Mouse (Mus musculus): Measurements from ENCODE around the gene Mus81. TPM values are rescaled to one million over a fixed set of nuclear protein-coding genes. Genes with fewer than 3 reads are reported as not detected.

Gene Mus81
- polyA plus RNA-seq, 1 experiment from 2014 or later: 50.5 TPM

DNA sequence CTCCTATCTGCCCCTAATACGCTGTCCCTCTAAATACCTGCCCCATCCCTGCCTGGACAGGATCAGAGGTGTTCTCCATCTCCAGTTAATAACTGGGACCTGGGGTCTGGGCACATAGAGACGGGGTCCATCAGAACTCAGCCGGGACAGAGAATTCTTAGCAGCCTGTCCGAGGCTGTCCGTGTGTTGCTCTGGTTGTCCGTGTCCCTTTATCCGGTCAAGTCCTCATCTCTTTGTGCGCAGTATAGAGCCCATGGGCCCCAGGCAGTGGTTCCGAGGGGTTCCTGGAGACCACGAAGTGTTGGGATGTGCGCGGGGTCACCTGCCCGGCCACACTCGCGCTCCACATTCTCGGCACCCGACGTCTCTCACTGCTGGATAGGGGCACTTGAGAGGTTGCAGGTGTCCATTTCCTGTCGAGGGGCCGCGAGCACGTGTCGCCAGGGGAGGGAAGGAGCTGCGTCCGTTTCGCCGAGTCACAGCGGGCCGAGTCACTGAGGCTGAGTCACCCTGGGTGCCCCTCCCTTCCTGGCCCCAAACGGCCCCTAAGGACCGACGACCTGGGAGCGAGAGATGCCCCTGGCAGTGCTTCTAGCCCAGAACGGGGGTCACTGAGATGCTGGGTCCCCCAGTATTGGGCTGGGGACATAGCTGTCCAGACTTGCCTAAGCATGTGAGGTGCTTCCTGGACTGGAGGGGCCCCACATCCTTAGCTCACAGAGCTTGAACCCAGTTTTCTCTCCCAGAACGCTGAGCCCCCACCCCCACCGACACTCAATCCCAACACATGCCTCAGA lies 39.6 kb downstream of the Mus81 start:
- peak; percentile 18; the same call in 1 of the 2 replicates for ATAC-seq (ENCODE audit: low FRiP score, low TSS enrichment)
- peak overlapping the region; percentile 63 for H3K4me3 ChIP-seq (ENCODE audit: low read length)
- H3K27ac ChIP-seq (ENCODE audit: low read length): no peak overlapping the region
- H3K36me3 ChIP-seq (ENCODE audit: insufficient read depth, low read length): no peaks in the 10 kb centered on the region
- H3K9me3 ChIP-seq (ENCODE audit: low read length): no peaks in the 10 kb centered on the region; the same call in 1 of the 2 replicates
- WGBS: 6% methylated on average over 36 of the region's 36 CpGs
- peaks cover 35% of the 10 kb centered on the region for H3K27me3 ChIP-seq (ENCODE audit: insufficient read depth, low read length)
- H3K4me2 ChIP-seq (replicated peaks; ENCODE audit: low read depth, low read length): peak overlapping the region; percentile 99
- H3K4me1 ChIP-seq (ENCODE audit: insufficient read depth, low read length): peaks cover 24% of the 10 kb centered on the region
- peak overlapping the region; percentile 58; the same call in 1 of the 2 replicates for H3K9ac ChIP-seq (replicated peaks; ENCODE audit: low read length)

DNA sequence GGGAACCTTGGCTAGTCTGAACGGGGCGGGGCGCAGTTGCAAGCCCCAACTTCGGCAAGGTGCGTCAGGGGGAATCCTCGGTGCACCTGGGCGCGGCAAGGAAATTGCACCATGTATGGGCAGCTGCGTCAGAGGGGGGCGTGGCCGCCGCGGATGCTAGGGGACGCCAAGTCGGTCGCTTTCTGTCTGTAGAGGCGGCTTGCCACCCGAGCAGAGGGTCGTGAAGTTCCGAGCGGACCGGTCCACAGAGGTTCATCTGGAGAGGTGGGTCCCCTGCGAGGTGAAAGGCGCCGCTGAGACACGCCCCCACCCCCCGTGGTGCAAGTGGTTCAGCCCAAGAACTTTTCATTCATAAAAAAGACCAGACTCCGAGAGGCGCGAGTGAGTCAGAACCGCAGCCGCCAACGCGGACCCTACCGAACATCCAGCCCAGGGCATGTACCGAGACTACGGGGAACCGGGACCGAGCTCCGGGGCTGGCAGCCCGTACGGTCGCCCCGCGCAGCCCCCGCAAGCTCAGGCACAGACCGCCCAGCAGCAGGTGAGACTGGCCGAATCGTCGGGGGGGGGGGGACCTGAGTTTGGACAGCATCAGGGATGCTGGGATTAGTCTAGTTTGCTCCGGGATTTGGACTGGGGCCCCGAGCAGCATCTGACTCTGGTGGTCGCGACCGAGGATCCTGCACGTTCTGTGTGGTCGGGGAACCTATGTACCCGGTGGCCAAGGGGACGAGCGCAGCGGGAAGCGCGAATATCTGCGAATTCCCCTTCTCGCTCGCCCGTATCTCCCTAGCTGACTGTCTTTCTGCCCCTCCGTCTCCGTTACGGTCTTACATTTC lies 40.5 kb downstream of the Mus81 start, which contains the start of gene Fosl1:
Gene Fosl1, plus strand, starts transcription at position 33 of the 839 bp plus-strand sequence.
- peak within 1 kb of the TSS; percentile 58 for H3K9ac ChIP-seq (replicated peaks; ENCODE audit: low read length)

DNA sequence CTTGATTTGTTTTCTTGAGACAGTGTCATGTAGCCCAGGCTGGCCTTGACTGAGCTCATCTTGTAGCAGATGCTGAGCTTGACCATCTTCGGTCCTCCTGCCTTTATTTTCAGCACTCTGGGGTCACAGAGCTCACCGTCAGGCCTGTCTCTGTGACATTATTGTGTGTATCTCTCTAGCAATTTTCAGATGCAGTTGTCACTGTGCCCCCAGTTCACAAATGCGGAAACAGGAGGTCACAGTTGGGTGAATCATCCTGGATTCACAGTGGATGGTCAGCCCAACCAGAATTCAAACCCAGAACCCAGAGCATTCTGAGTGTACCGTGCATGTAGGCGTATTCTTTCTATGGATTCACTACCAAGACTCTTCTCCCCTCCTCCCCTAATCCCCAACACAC lies 42.5 kb downstream of the Mus81 start:
- peaks cover 35% of the 10 kb centered on the region for H3K27me3 ChIP-seq (ENCODE audit: insufficient read depth, low read length)
- WGBS: 86% methylated on average over 5 of the region's 5 CpGs

More for the DNA sequence above, 40.5 kb downstream of the Mus81 start, which contains the start of gene Fosl1:
- Histone ChIP-seq H3K27me3 (ENCODE audit: insufficient read depth, low read length) (peaks cover 35% of the 10 kb centered on the region), H3K36me3 (ENCODE audit: insufficient read depth, low read length) (no peaks in the 10 kb centered on the region), H3K27ac (ENCODE audit: low read length) (no peak within 1 kb of the TSS), H3K4me2 (replicated peaks; ENCODE audit: low read depth, low read length) (peak within 1 kb of the TSS; percentile 99), H3K4me3 (ENCODE audit: low read length) (peak within 1 kb of the TSS; percentile 63), H3K4me1 (ENCODE audit: insufficient read depth, low read length) (peaks cover 24% of the 10 kb centered on the region), H3K9me3 (ENCODE audit: low read length) (no peaks in the 10 kb centered on the region; the same call in 1 of the 2 replicates)
- 0% methylated on average over 68 of the region's 70 CpGs for WGBS
- peak; percentile 72 for ATAC-seq (ENCODE audit: low FRiP score, low TSS enrichment)

DNA sequence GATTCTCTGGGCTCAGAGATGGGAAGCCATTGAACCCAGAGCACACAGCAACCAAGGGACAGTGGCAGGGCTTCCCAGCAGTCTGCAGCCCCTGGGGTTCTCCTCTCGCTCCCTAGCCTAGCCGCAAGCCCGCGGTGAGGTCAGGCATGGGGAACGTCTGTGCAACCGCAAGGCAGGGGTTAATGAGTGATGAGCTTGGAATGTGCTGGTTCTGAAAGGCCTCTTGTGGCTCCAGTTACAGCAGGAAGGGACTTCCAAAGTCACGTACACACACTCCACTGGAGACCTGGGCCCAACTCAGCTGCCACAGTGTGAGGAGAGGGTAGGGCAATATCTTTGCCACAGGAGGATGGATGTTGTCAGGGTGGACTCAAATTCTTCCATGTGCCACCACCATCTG lies 43.2 kb downstream of the Mus81 start:
- Histone ChIP-seq H3K4me1 (ENCODE audit: insufficient read depth, low read length) (peaks cover 24% of the 10 kb centered on the region), H3K36me3 (ENCODE audit: insufficient read depth, low read length) (no peaks in the 10 kb centered on the region), H3K9me3 (ENCODE audit: low read length) (peaks cover 5% of the 10 kb centered on the region), H3K27me3 (ENCODE audit: insufficient read depth, low read length) (peaks cover 35% of the 10 kb centered on the region), H3K4me3 (ENCODE audit: low read length) (no peak overlapping the region), H3K4me2 (replicated peaks; ENCODE audit: low read depth, low read length) (no peak overlapping the region), H3K9ac (replicated peaks; ENCODE audit: low read length) (no peak overlapping the region), H3K27ac (ENCODE audit: low read length) (no peak overlapping the region)
- 0 out of 2 replicates have a peak, but pooled peaks have one; percentile 52 for ATAC-seq (ENCODE audit: low FRiP score, low TSS enrichment)
- WGBS: 14% methylated on average over 7 of the region's 7 CpGs

More for the DNA sequence above, 42.5 kb downstream of the Mus81 start:
- no peak for ATAC-seq (ENCODE audit: low FRiP score, low TSS enrichment)
- Histone ChIP-seq H3K4me1 (ENCODE audit: insufficient read depth, low read length) (peaks cover 24% of the 10 kb centered on the region), H3K9ac (replicated peaks; ENCODE audit: low read length) (no peak overlapping the region), H3K9me3 (ENCODE audit: low read length) (no peaks in the 10 kb centered on the region; the same call in 1 of the 2 replicates), H3K36me3 (ENCODE audit: insufficient read depth, low read length) (no peaks in the 10 kb centered on the region), H3K4me2 (replicated peaks; ENCODE audit: low read depth, low read length) (no peak overlapping the region), H3K4me3 (ENCODE audit: low read length) (no peak overlapping the region), H3K27ac (ENCODE audit: low read length) (no peak overlapping the region)

DNA sequence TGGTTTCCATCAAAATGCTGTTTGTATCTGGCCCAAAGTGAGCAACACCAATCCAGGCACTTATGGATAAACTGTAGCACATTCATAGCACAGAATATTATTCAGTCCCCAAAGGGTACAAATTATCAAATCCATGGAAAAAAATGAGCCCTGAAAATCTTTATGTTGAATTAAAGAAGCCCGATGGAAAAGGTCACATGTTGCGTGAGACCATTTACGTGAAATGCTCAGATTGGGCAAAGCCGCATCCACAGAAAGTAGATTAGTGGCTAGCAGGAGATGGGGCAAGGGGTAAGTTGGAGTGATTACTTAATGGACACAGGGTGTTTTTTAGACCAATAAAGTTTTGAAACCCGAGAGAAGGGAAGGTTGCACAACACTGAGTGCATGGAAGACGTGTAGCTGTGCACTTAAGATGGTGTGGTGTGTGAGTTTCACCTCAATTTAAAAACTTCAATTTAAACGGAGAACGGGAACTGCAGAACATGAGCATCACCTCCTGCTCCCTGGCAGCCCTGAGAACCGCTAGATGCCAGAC lies 43.8 kb downstream of the Mus81 start:
- H3K27ac ChIP-seq (ENCODE audit: low read length): no peak overlapping the region
- H3K9me3 ChIP-seq (ENCODE audit: low read length): peaks cover 5% of the 10 kb centered on the region
- no peak overlapping the region for H3K4me2 ChIP-seq (replicated peaks; ENCODE audit: low read depth, low read length)
- no peaks in the 10 kb centered on the region for H3K36me3 ChIP-seq (ENCODE audit: insufficient read depth, low read length)
- H3K9ac ChIP-seq (replicated peaks; ENCODE audit: low read length): no peak overlapping the region
- H3K27me3 ChIP-seq (ENCODE audit: insufficient read depth, low read length): peaks cover 29% of the 10 kb centered on the region
- H3K4me3 ChIP-seq (ENCODE audit: low read length): no peak overlapping the region
- H3K4me1 ChIP-seq (ENCODE audit: insufficient read depth, low read length): peaks cover 24% of the 10 kb centered on the region
- ATAC-seq (ENCODE audit: low FRiP score, low TSS enrichment): no peak
- 58% methylated on average over 9 of the region's 9 CpGs for WGBS

DNA sequence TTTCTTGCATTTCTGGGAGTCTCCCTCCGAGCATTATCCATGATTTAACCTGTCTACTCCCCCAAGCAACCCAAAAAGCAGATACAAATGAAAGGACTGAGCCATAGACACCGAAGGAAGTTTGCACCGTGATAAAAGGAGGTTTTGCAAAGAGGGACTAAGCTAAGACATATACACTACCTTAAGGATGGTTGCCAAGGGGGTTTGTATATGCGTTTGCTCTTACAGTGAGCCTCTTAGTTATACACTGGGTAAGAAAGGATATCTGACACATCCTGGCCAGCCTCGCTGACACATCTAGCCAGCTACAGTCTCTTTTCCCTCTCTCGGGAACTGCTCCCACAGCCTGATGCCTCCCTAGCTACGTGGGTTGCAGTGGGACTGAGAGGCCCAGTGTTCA lies 54.3 kb downstream of the Mus81 start:
- Histone ChIP-seq H3K27ac (ENCODE audit: low read length) (peak overlapping the region; percentile 77; the same call in 1 of the 2 replicates), H3K4me1 (ENCODE audit: insufficient read depth, low read length) (peaks cover 15% of the 10 kb centered on the region), H3K4me2 (replicated peaks; ENCODE audit: low read depth, low read length) (peak overlapping the region; percentile 73), H3K4me3 (ENCODE audit: low read length) (no peak overlapping the region), H3K36me3 (ENCODE audit: insufficient read depth, low read length) (no peaks in the 10 kb centered on the region), H3K9ac (replicated peaks; ENCODE audit: low read length) (peak overlapping the region; percentile 67; the same call in 1 of the 2 replicates), H3K9me3 (ENCODE audit: low read length) (no peaks in the 10 kb centered on the region), H3K27me3 (ENCODE audit: insufficient read depth, low read length) (no peaks in the 10 kb centered on the region)
- no peak for ATAC-seq (ENCODE audit: low FRiP score, low TSS enrichment)
- 65% methylated on average over 7 of the region's 7 CpGs for WGBS

DNA sequence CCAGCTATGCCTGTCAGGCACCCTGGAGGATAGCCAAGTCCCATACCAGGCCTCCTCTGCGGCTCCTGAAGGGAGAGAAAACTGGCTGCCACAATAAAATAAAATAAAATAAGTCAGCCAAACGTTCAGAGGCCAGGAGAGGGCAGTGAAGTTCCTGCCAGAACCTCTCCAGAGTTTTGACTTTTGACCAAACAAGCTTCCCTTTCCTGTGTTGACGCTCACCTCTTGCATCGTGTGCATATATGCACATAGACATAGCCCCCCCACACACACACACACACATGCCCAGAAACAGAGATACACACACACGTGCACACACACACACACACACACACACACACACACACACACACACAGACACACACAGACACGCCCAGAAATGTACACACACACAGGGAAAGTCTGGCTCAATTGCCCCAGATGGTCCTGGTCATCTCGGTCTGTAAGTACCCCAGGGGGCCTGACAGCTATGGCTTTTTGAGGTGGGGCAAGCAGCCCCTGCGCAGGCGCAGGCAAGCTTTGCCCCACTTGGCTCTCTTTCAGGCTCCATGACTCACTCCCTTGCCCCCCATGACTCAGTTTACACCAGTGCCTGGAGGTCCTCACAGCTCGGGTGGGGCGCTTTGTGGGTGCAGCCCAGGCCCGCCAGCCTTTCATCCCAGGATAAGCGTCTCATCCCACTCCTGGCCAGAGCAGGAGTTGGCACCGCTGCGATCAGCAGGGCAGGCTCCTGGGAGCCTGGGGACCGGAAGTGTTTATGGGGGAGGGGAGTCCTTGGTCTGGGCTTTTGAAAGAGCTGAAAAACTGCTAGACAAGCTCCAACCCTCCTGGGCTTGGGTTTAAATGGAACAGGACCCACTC lies 55.0 kb downstream of the Mus81 start:
- peak overlapping the region; percentile 73 for H3K4me2 ChIP-seq (replicated peaks; ENCODE audit: low read depth, low read length)
- H3K27ac ChIP-seq (ENCODE audit: low read length): peak overlapping the region; percentile 77
- peak overlapping the region; percentile 42 for H3K4me3 ChIP-seq (ENCODE audit: low read length)
- no peaks in the 10 kb centered on the region for H3K27me3 ChIP-seq (ENCODE audit: insufficient read depth, low read length)
- peak; percentile 73; the same call in 1 of the 2 replicates for ATAC-seq (ENCODE audit: low FRiP score, low TSS enrichment)
- H3K9ac ChIP-seq (replicated peaks; ENCODE audit: low read length): peak overlapping the region; percentile 67
- H3K36me3 ChIP-seq (ENCODE audit: insufficient read depth, low read length): no peaks in the 10 kb centered on the region
- H3K9me3 ChIP-seq (ENCODE audit: low read length): no peaks in the 10 kb centered on the region
- WGBS: 6% methylated on average over 16 of the region's 16 CpGs
- peaks cover 15% of the 10 kb centered on the region for H3K4me1 ChIP-seq (ENCODE audit: insufficient read depth, low read length)
